Mouse (Mus musculus): ENCODE measurements around the gene Tnni1. TPM values are rescaled to one million over a fixed set of nuclear protein-coding genes. Genes with fewer than 3 reads are reported as not detected.
A peak's percentile ranks its signal among the peaks of the same experiment; 100 is the strongest.

Tnni1 gene
- total and polyA plus RNA-seq, 2 experiments from 2014 or later, result 0.57 TPM; not detected in 1

GRCm38 (mm10) chr1:135847611-135848351, 68.5 kb downstream of the Tnni1 start:
- 89% methylated on average over 17 of the region's 17 CpGs for WGBS
- no peaks in the 10 kb centered on the region for H3K36me3 ChIP-seq (ENCODE audit: insufficient read depth, low read length)
- DNase-seq (ENCODE audit: low spot score), result no peak
- no peaks in the 10 kb centered on the region for H3K9me3 ChIP-seq (ENCODE audit: low read length)
- H3K27me3 ChIP-seq (ENCODE audit: insufficient read depth, low read length), result no peaks in the 10 kb centered on the region
- H3K27ac ChIP-seq (ENCODE audit: low read depth, low read length), result no peak overlapping the region
- H3K4me3 ChIP-seq (ENCODE audit: low read depth, low read length), result no peak overlapping the region
- TF ChIP-seq CTCF (IDR thresholded peaks at IDR 0.05), result no peak
- no peak overlapping the region for H3K9ac ChIP-seq (replicated peaks; ENCODE audit: low read length, poor library complexity, severe bottlenecking)
- no peak for ATAC-seq (ENCODE audit: low FRiP score)
- H3K4me1 ChIP-seq (ENCODE audit: insufficient read depth, low read length), result no peaks in the 10 kb centered on the region
- H3K4me2 ChIP-seq (ENCODE audit: low read depth, low read length, poor library complexity, severe bottlenecking), result no peak overlapping the region

- Histone ChIP-seq H3K36me3 (ENCODE audit: insufficient read depth, low read length) (no peaks in the 10 kb centered on the region), H3K27me3 (ENCODE audit: insufficient read depth, low read length) (no peaks in the 10 kb centered on the region), H3K9me3 (ENCODE audit: low read length) (no peaks in the 10 kb centered on the region), H3K9ac (replicated peaks; ENCODE audit: low read length, poor library complexity, severe bottlenecking) (no peak overlapping the region), H3K4me2 (ENCODE audit: low read depth, low read length, poor library complexity, severe bottlenecking) (no peak overlapping the region), H3K4me3 (ENCODE audit: low read depth, low read length) (no peak overlapping the region), H3K27ac (ENCODE audit: low read depth, low read length) (no peak overlapping the region), H3K4me1 (ENCODE audit: insufficient read depth, low read length) (no peaks in the 10 kb centered on the region)
- ATAC-seq (ENCODE audit: low FRiP score), result no peak
- WGBS, result 74% methylated on average over 11 of the region's 12 CpGs
- TF ChIP-seq CTCF (IDR thresholded peaks at IDR 0.05), result peak; percentile 59
- peak; percentile 43 for DNase-seq (ENCODE audit: low spot score)
These were observed 71.7 kb downstream of the Tnni1 start for GRCm38 (mm10) chr1:135850722-135851512.

DNA sequence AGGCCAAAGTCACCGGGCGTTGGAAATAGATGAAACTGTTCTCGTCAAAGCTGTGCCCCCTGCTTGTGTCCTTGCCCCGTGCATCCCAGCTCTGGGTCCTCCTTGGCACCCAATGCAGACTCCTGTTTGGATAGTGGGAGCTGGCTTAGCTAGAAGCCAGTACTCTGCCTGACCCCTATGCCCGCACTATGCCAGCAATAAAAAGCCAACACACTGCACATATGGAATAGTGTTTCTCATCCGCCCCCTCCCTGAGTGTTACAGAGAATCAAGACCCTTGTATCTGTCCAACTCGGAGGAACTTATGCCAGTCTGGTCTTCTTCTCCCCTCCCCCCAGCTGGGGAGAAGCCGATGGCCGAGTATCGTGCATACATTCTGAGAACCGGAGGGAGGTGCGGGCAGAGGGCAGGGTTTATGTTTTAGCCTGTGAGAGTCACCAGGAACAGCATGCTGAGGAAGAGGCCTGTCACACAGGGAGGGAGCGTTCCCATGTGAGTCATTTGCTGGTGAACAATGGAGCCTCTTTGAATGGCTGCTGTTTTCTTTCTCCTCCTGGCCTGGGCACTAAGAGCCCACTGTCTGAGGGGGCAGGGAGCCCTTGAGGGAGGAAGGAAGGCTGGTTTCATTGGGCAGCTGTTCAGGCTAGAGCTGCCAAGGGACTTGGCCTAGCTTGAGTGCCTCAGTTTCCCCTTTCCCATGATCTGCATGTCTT, 73.0 kb downstream of the Tnni1 start:
- no peak for TF ChIP-seq CTCF (IDR thresholded peaks at IDR 0.05)
- H3K4me1 ChIP-seq (ENCODE audit: insufficient read depth, low read length), result no peaks in the 10 kb centered on the region
- H3K27me3 ChIP-seq (ENCODE audit: insufficient read depth, low read length), result no peaks in the 10 kb centered on the region
- no peak overlapping the region for H3K27ac ChIP-seq (ENCODE audit: low read depth, low read length)
- no peaks in the 10 kb centered on the region; the same call in 1 of the 2 replicates for H3K36me3 ChIP-seq (ENCODE audit: insufficient read depth, low read length)
- H3K9ac ChIP-seq (replicated peaks; ENCODE audit: low read length, poor library complexity, severe bottlenecking), result no peak overlapping the region
- H3K9me3 ChIP-seq (ENCODE audit: low read length), result no peaks in the 10 kb centered on the region
- 44% methylated on average over 13 of the region's 13 CpGs for WGBS
- no peak overlapping the region for H3K4me2 ChIP-seq (ENCODE audit: low read depth, low read length, poor library complexity, severe bottlenecking)
- DNase-seq (ENCODE audit: low spot score) (peak; percentile 61), ATAC-seq (ENCODE audit: low FRiP score) (peak; percentile 36; the same call in 1 of the 2 replicates)
- H3K4me3 ChIP-seq (ENCODE audit: low read depth, low read length), result no peak overlapping the region

DNA sequence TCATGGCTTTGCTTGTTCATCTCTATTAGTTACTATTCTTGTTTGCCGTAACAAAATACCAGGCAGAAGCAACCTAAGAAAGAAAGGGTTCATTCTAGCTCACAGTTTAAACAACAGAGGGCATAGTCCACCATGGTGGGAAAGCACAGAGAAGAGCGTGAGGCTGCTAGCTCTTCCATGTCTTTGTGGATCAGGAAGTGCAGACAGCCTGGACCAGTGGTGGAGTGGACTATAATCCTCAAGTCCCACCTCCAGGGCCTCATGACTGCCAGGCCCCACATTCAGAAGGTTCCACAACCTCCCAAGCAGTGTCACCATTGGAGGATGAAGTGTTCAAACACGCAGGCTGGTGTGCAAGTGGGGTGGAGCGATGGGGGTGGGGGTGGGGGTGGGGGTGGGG, 74.0 kb downstream of the Tnni1 start:
- Histone ChIP-seq H3K27me3 (ENCODE audit: insufficient read depth, low read length) (no peaks in the 10 kb centered on the region), H3K36me3 (ENCODE audit: insufficient read depth, low read length) (no peaks in the 10 kb centered on the region; the same call in 1 of the 2 replicates), H3K27ac (ENCODE audit: low read depth, low read length) (no peak overlapping the region), H3K9ac (replicated peaks; ENCODE audit: low read length, poor library complexity, severe bottlenecking) (no peak overlapping the region), H3K4me1 (ENCODE audit: insufficient read depth, low read length) (no peaks in the 10 kb centered on the region), H3K9me3 (ENCODE audit: low read length) (no peaks in the 10 kb centered on the region), H3K4me3 (ENCODE audit: low read depth, low read length) (no peak overlapping the region), H3K4me2 (ENCODE audit: low read depth, low read length, poor library complexity, severe bottlenecking) (no peak overlapping the region)
- no peak for TF ChIP-seq CTCF (IDR thresholded peaks at IDR 0.05)
- 94% methylated on average over 4 of the region's 4 CpGs for WGBS
- no peak for ATAC-seq (ENCODE audit: low FRiP score)
- DNase-seq (ENCODE audit: low spot score), result no peak

GRCm38 (mm10) chr1:135854591-135855343, 75.5 kb downstream of the Tnni1 start:
- H3K4me2 ChIP-seq (ENCODE audit: low read depth, low read length, poor library complexity, severe bottlenecking), result no peak overlapping the region
- no peak for TF ChIP-seq CTCF (IDR thresholded peaks at IDR 0.05)
- H3K27ac ChIP-seq (ENCODE audit: low read depth, low read length), result no peak overlapping the region
- no peaks in the 10 kb centered on the region for H3K4me1 ChIP-seq (ENCODE audit: insufficient read depth, low read length)
- 85% methylated on average over 6 of the region's 6 CpGs for WGBS
- H3K36me3 ChIP-seq (ENCODE audit: insufficient read depth, low read length), result no peaks in the 10 kb centered on the region; the same call in 1 of the 2 replicates
- H3K9ac ChIP-seq (replicated peaks; ENCODE audit: low read length, poor library complexity, severe bottlenecking), result no peak overlapping the region
- H3K27me3 ChIP-seq (ENCODE audit: insufficient read depth, low read length), result no peaks in the 10 kb centered on the region
- no peaks in the 10 kb centered on the region for H3K9me3 ChIP-seq (ENCODE audit: low read length)
- DNase-seq (ENCODE audit: low spot score), result no peak
- no peak overlapping the region for H3K4me3 ChIP-seq (ENCODE audit: low read depth, low read length)
- ATAC-seq (ENCODE audit: low FRiP score), result no peak

All from midbrain, postnatal 0 days (tissue).